8 mouse cellular contexts compared by ENCODE assay signal in the genomic region with DNA sequence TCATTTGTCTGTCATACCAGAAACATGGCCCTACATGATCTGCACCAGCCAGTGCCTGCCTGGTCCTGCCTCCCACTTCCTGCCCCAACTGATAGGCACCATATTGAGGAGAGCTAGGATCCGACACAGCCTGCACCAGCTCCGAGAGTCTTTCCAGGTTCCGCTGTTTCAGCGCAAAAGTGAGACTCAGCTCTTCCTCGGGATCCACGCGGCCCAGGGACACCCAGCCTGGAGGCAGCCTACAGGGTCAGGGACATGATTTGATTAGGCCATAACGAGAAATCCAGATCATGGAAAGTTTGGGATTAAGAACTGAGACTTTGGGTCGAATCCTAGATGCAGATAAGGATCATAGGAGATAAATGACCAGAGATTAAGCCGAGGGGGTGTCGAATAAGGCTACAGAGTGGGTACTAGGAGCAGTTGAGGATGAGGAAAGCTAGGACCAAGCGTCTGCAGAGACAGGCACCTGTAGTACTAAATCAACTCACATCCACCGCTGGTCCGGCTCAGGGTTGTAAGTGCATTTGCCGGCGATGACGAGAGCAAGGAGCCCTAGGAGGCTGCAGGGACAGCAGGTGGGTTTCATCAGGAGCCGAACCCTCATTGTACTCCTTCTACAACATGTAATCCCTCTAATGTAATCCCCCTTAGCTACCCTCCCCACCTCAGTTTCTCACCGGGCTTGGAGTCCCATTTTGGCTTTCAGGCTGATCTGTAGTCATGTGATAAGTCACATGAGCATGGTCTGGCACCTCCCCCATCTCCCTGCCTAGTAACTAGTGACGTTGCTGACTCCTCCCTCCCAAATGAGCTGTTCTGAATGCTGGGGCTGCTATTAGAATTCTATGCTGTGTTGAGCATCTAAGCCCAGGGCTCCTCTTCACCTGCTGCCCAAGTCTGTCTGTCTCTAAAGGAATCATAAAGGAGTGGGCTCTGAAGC. TPM values are rescaled to one million over a fixed set of nuclear protein-coding genes. Genes with fewer than 3 reads are reported as not detected.
DNase-seq lines count a peak whose midpoint lies in the region; ATAC-seq and TF ChIP-seq lines count a peak whose summit lies in the region.

A gene (minus strand): TSS at position 745 of the 943 bp plus-strand sequence.

- peaks cover 4% of the 10 kb centered on the region for H3K27me3 ChIP-seq in C2C12 (ENCODE audit: control insufficient read depth, insufficient read depth, insufficient read length)
- no peaks in the 10 kb centered on the region for H3K27me3 ChIP-seq in erythroblast, embryonic 14.5 days (ENCODE audit: control insufficient read depth)
- H3K27me3 ChIP-seq in heart, embryonic 12.5 days (replicated peaks), result no peaks in the 10 kb centered on the region
- no peaks in the 10 kb centered on the region for H3K27me3 ChIP-seq in kidney, postnatal 0 days (ENCODE audit: insufficient read depth, low read length)
- H3K27me3 ChIP-seq in liver, embryonic 11.5 days (replicated peaks; ENCODE audit: control insufficient read depth, insufficient read depth, low read length), result no peaks in the 10 kb centered on the region
- no peaks in the 10 kb centered on the region for H3K27me3 ChIP-seq in stomach, embryonic 14.5 days (ENCODE audit: control insufficient read depth, insufficient read depth, low read length)

- TF ChIP-seq CTCF in C2C12 (IDR thresholded peaks at IDR 0.05; ENCODE audit: control insufficient read depth, insufficient read depth, insufficient read length), result no peak
- no peak for TF ChIP-seq CTCF in brain, embryonic 14.5 days (IDR thresholded peaks at IDR 0.05; ENCODE audit: borderline replicate concordance, extremely low read depth, insufficient read depth, insufficient read length)
- no peak for TF ChIP-seq CTCF in kidney, postnatal 0 days (IDR thresholded peaks at IDR 0.05; ENCODE audit: low read depth)

- 16% methylated on average over 20 of the region's 20 CpGs for WGBS in heart, embryonic 12.5 days
- 18% methylated on average over 20 of the region's 20 CpGs for WGBS in kidney, postnatal 0 days
- WGBS in liver, embryonic 11.5 days, result 16% methylated on average over 20 of the region's 20 CpGs
- 19% methylated on average over 20 of the region's 20 CpGs for WGBS in stomach, embryonic 14.5 days

- peaks cover 11% of the 10 kb centered on the region for H3K79me2 ChIP-seq in C2C12 (ENCODE audit: control insufficient read depth, insufficient read depth)

- peaks cover 4% of the 10 kb centered on the region for H3K36me3 ChIP-seq in C2C12 (ENCODE audit: control insufficient read depth, insufficient read depth)
- H3K36me3 ChIP-seq in erythroblast, embryonic 14.5 days (ENCODE audit: control insufficient read depth), result peaks cover 39% of the 10 kb centered on the region
- peaks cover 65% of the 10 kb centered on the region for H3K36me3 ChIP-seq in heart, embryonic 12.5 days
- H3K36me3 ChIP-seq in kidney, postnatal 0 days (ENCODE audit: insufficient read depth, low read length), result peaks cover 10% of the 10 kb centered on the region; the same call in 1 of the 2 replicates
- H3K36me3 ChIP-seq in liver, embryonic 11.5 days (ENCODE audit: control insufficient read depth, insufficient read depth, low read length), result peaks cover 7% of the 10 kb centered on the region
- H3K36me3 ChIP-seq in stomach, embryonic 14.5 days (ENCODE audit: control insufficient read depth, insufficient read depth, low read length), result peaks cover 41% of the 10 kb centered on the region

- peak within 1 kb of the TSS; percentile 86 for H3K4me2 ChIP-seq in heart, embryonic 12.5 days
- H3K4me2 ChIP-seq in kidney, postnatal 0 days (ENCODE audit: low read length), result peak within 1 kb of the TSS; percentile 92
- H3K4me2 ChIP-seq in liver, embryonic 11.5 days, result peak within 1 kb of the TSS; percentile 89
- peak within 1 kb of the TSS; percentile 76 for H3K4me2 ChIP-seq in stomach, embryonic 14.5 days (replicated peaks; ENCODE audit: low read depth, low read length)

- peak; percentile 93 for ATAC-seq in heart, embryonic 12.5 days (ENCODE audit: insufficient number of reproducible peaks, low FRiP score)
- peak; percentile 94 for ATAC-seq in kidney, postnatal 0 days (replicated peaks; ENCODE audit: low FRiP score, low read depth)
- peak; percentile 89 for ATAC-seq in liver, embryonic 11.5 days (replicated peaks; ENCODE audit: low FRiP score)
- peak; percentile 93 for ATAC-seq in stomach, embryonic 14.5 days (ENCODE audit: insufficient number of reproducible peaks, insufficient read depth, low FRiP score, low read depth)

- H3K9ac ChIP-seq in heart, embryonic 12.5 days, result peak within 1 kb of the TSS; percentile 89
- H3K9ac ChIP-seq in kidney, postnatal 0 days (ENCODE audit: low read depth, low read length), result peak within 1 kb of the TSS; percentile 64
- peak within 1 kb of the TSS; percentile 85 for H3K9ac ChIP-seq in liver, embryonic 11.5 days (ENCODE audit: low read depth, low read length)
- peak within 1 kb of the TSS; percentile 53 for H3K9ac ChIP-seq in stomach, embryonic 14.5 days (replicated peaks; ENCODE audit: low read depth, low read length)

- peak within 1 kb of the TSS; percentile 50 for H3K4me3 ChIP-seq in C2C12 (ENCODE audit: insufficient read depth, poor library complexity, severe bottlenecking)
- peak within 1 kb of the TSS; percentile 75 for H3K4me3 ChIP-seq in erythroblast, embryonic 14.5 days (replicated peaks)
- H3K4me3 ChIP-seq in heart, embryonic 12.5 days, result peak within 1 kb of the TSS; percentile 77
- H3K4me3 ChIP-seq in kidney, postnatal 0 days (replicated peaks; ENCODE audit: low read depth, low read length), result peak within 1 kb of the TSS; percentile 68
- H3K4me3 ChIP-seq in liver, embryonic 11.5 days (ENCODE audit: low read depth, low read length), result peak within 1 kb of the TSS; percentile 80
- H3K4me3 ChIP-seq in stomach, embryonic 14.5 days (ENCODE audit: low read depth, low read length), result peak within 1 kb of the TSS; percentile 60

- TF ChIP-seq POLR2A in brain, embryonic 14.5 days (IDR thresholded peaks at IDR 0.05; ENCODE audit: borderline replicate concordance, extremely low read depth, insufficient read depth, insufficient read length, poor library complexity, severe bottlenecking), result no peak

- peak within 1 kb of the TSS; percentile 86 for H3ac ChIP-seq in C2C12 (ENCODE audit: control insufficient read depth, insufficient read length, low read depth)

- peaks cover 7% of the 10 kb centered on the region for H3K79me3 ChIP-seq in C2C12 (ENCODE audit: low read depth)

- H3K9me3 ChIP-seq in erythroblast, embryonic 14.5 days (ENCODE audit: control insufficient read depth, low read length), result no peaks in the 10 kb centered on the region
- H3K9me3 ChIP-seq in heart, embryonic 12.5 days (replicated peaks), result no peaks in the 10 kb centered on the region
- H3K9me3 ChIP-seq in kidney, postnatal 0 days (replicated peaks; ENCODE audit: low read length), result no peaks in the 10 kb centered on the region
- H3K9me3 ChIP-seq in liver, embryonic 11.5 days (ENCODE audit: control insufficient read depth, low read length), result no peaks in the 10 kb centered on the region
- H3K9me3 ChIP-seq in stomach, embryonic 14.5 days (ENCODE audit: control insufficient read depth, low read depth, low read length), result no peaks in the 10 kb centered on the region

- peaks cover 27% of the 10 kb centered on the region for H3K4me1 ChIP-seq in erythroblast, embryonic 14.5 days (ENCODE audit: control insufficient read depth)
- H3K4me1 ChIP-seq in heart, embryonic 12.5 days (replicated peaks), result peaks cover 10% of the 10 kb centered on the region
- H3K4me1 ChIP-seq in kidney, postnatal 0 days (replicated peaks; ENCODE audit: insufficient read depth, low read length), result peaks cover 3% of the 10 kb centered on the region; the same call in 1 of the 2 replicates
- H3K4me1 ChIP-seq in liver, embryonic 11.5 days (replicated peaks; ENCODE audit: control insufficient read depth, insufficient read depth, low read length), result no peaks in the 10 kb centered on the region; the same call in 1 of the 2 replicates
- H3K4me1 ChIP-seq in stomach, embryonic 14.5 days (ENCODE audit: control insufficient read depth, insufficient read depth, low read length), result peaks cover 5% of the 10 kb centered on the region; the same call in 1 of the 2 replicates

- DNase-seq in brain, embryonic 14.5 days (ENCODE audit: low read depth), result peak; percentile 97
- peak; percentile 97 for DNase-seq in kidney, postnatal 0 days (ENCODE audit: low spot score)
- DNase-seq in liver, embryonic 11.5 days (ENCODE audit: low spot score), result peak; percentile 86
- DNase-seq in naive thymus-derived CD4-positive, alpha-beta T cell, adult 2 months (ENCODE audit: low read depth), result peak; percentile 97

- 0 out of 2 replicates have a peak within 1 kb of the TSS, but pooled peaks have one; percentile 6 for H3K27ac ChIP-seq in heart, embryonic 12.5 days (ENCODE audit: poor library complexity, severe bottlenecking)
- peak within 1 kb of the TSS; percentile 50; the same call in 1 of the 2 replicates for H3K27ac ChIP-seq in kidney, postnatal 0 days
- 0 out of 2 replicates have a peak within 1 kb of the TSS, but pooled peaks have one; percentile 32 for H3K27ac ChIP-seq in liver, embryonic 11.5 days (ENCODE audit: low read depth, low read length)
- peak within 1 kb of the TSS; percentile 22; the same call in 1 of the 2 replicates for H3K27ac ChIP-seq in stomach, embryonic 14.5 days (ENCODE audit: low read length)

TF ChIP-seq in C2C12, 6 proteins besides CTCF, POLR2A, EP300 and RAD21:
- TF ChIP-seq CEBPB (IDR thresholded peaks at IDR 0.05; ENCODE audit: low read depth), result no peak
- no peak for TF ChIP-seq MYOD1 (IDR thresholded peaks at IDR 0.05; ENCODE audit: control insufficient read depth, insufficient read length, low read depth)
- TF ChIP-seq MAX (IDR thresholded peaks at IDR 0.05), result no peak
- no peak for TF ChIP-seq MYOG (IDR thresholded peaks at IDR 0.05; ENCODE audit: control insufficient read depth, extremely low read depth, insufficient read length)
- TF ChIP-seq FOSL1 (IDR thresholded peaks at IDR 0.05; ENCODE audit: insufficient read depth, low read length, poor library complexity, severe bottlenecking), result no peak
- TF ChIP-seq USF1 (IDR thresholded peaks at IDR 0.05; ENCODE audit: low read depth), result peak; percentile 99
TF ChIP-seq in C2C12: peak in this region for 1.

RNA-seq across cellular contexts. Expression of the gene that starts here (rescaled TPM):
- 41.6 TPM for polyA plus RNA-seq in C2C12 (2012; fragmentation: generic; extraction: Trizol)
- polyA plus RNA-seq in brain, embryonic 14.5 days (2012; rRNA removed), result 42.8 and 48.1 TPM in 2 replicates
- 2.2 and 4.4 TPM in 2 replicates for polyA plus RNA-seq in erythroblast, embryonic 14.5 days (2012)
- polyA plus RNA-seq in heart, embryonic 12.5 days (2016; fragmentation: Nextera tagmentation; extraction: Ambion mirVana), result 87.7 and 97.8 TPM in 2 replicates
- 114 and 123 TPM in 2 replicates for polyA plus RNA-seq in kidney, postnatal 0 days (2015; fragmentation: Nextera tagmentation; extraction: Ambion mirVana)
- 77.3 and 80.0 TPM in 2 replicates for polyA plus RNA-seq in liver, embryonic 11.5 days (2014; fragmentation: Nextera tagmentation; extraction: Ambion mirVana)
- 79.9 and 80.2 TPM in 2 replicates for polyA plus RNA-seq in stomach, embryonic 14.5 days (2014; fragmentation: Nextera tagmentation; extraction: Ambion mirVana)

Comparison
In these comparisons a context has a peak if more than half of its experiments do, and no peak if none do; other contexts are left out.
1. Peak in every context shown above with its lines: DNase-seq, ATAC-seq, H3K4me3 ChIP-seq and H3K27ac ChIP-seq.